Mouse (Mus musculus): ENCODE results near the gene Dync1li1.
"Not testable (repeated sequence)": the region's sequence is repeated elsewhere in the genome, so short reads cannot be mapped to it uniquely, and the experiment has no call there.

Gene Dync1li1

GRCm38 (mm10) chr9:114688252-114688952 is at the start of gene Dync1li1:
Gene Dync1li1, plus strand, starts transcription at chr9:114688790.
- DNase-seq (ENCODE audit: low spot score in 2 of 2): peak; percentile 93 to 95

- no peak for DNase-seq (ENCODE audit: low spot score in 2 of 2)
These were observed 49.3 kb upstream of the Dync1li1 start for GRCm38 (mm10) chr9:114639186-114639748.

GRCm38 (mm10) chr9:114639839-114640646 is 48.5 kb upstream of the Dync1li1 start, which contains the start of gene Cnot10:
Gene Cnot10, minus strand, starts transcription at chr9:114640184.
- peak; percentile 98 to 99 for DNase-seq (ENCODE audit: low spot score in 2 of 2)

GRCm38 (mm10) chr9:114646556-114647505 is 41.8 kb upstream of the Dync1li1 start:
- no peak for DNase-seq (ENCODE audit: low spot score in 2 of 2)

- DNase-seq (ENCODE audit: low spot score in 2 of 2): no peak
These were observed 40.8 kb upstream of the Dync1li1 start for GRCm38 (mm10) chr9:114647506-114648432.

- not testable (repeated sequence) for DNase-seq (ENCODE audit: low spot score in 2 of 2)
These were observed 40.1 kb upstream of the Dync1li1 start for GRCm38 (mm10) chr9:114648472-114648871.

- no peak for DNase-seq (ENCODE audit: low spot score in 2 of 2)
These were observed 39.2 kb upstream of the Dync1li1 start for GRCm38 (mm10) chr9:114649371-114649770.

- peak in 1 of 2 experiments; percentile 19 for DNase-seq (ENCODE audit: low spot score in 2 of 2)
These were observed 37.5 kb upstream of the Dync1li1 start for GRCm38 (mm10) chr9:114650938-114651634.

- DNase-seq (ENCODE audit: low spot score in 2 of 2): no peak
These were observed 33.2 kb upstream of the Dync1li1 start for GRCm38 (mm10) chr9:114655356-114655755.

GRCm38 (mm10) chr9:114656701-114657100 is 31.9 kb upstream of the Dync1li1 start:
- DNase-seq (ENCODE audit: low spot score in 2 of 2): no peak

GRCm38 (mm10) chr9:114660506-114660905 is 28.1 kb upstream of the Dync1li1 start:
- no peak for DNase-seq (ENCODE audit: low spot score in 2 of 2)

- no peak for DNase-seq (ENCODE audit: low spot score in 2 of 2)
These were observed 27.6 kb upstream of the Dync1li1 start for GRCm38 (mm10) chr9:114660983-114661382.

GRCm38 (mm10) chr9:114661991-114662390 is 26.6 kb upstream of the Dync1li1 start:
- DNase-seq (ENCODE audit: low spot score in 2 of 2): no peak

- DNase-seq (ENCODE audit: low spot score in 2 of 2): no peak
These were observed 24.8 kb upstream of the Dync1li1 start for GRCm38 (mm10) chr9:114663782-114664181.

- no peak for DNase-seq (ENCODE audit: low spot score in 2 of 2)
These were observed 21.7 kb upstream of the Dync1li1 start for GRCm38 (mm10) chr9:114666858-114667257.

GRCm38 (mm10) chr9:114668047-114668446 is 20.5 kb upstream of the Dync1li1 start:
- no peak for DNase-seq (ENCODE audit: low spot score in 2 of 2)

- DNase-seq (ENCODE audit: low spot score in 2 of 2): no peak
These were observed 19.6 kb upstream of the Dync1li1 start for GRCm38 (mm10) chr9:114669011-114669410.

GRCm38 (mm10) chr9:114671946-114672345 is 16.6 kb upstream of the Dync1li1 start:
- DNase-seq (ENCODE audit: low spot score in 2 of 2): no peak

GRCm38 (mm10) chr9:114672703-114673561 is 15.7 kb upstream of the Dync1li1 start:
- DNase-seq (ENCODE audit: low spot score in 2 of 2): no peak

Data from natural killer cell, adult 2 months (primary cell).